Mouse (Mus musculus): ENCODE data around the gene Ghdc. TPM values are rescaled to one million over a fixed set of nuclear protein-coding genes. Genes with fewer than 3 reads are reported as not detected.

Ghdc gene
- total and polyA plus RNA-seq, 2 experiments from 2014 or later: 7.5 to 15.9 TPM

DNA sequence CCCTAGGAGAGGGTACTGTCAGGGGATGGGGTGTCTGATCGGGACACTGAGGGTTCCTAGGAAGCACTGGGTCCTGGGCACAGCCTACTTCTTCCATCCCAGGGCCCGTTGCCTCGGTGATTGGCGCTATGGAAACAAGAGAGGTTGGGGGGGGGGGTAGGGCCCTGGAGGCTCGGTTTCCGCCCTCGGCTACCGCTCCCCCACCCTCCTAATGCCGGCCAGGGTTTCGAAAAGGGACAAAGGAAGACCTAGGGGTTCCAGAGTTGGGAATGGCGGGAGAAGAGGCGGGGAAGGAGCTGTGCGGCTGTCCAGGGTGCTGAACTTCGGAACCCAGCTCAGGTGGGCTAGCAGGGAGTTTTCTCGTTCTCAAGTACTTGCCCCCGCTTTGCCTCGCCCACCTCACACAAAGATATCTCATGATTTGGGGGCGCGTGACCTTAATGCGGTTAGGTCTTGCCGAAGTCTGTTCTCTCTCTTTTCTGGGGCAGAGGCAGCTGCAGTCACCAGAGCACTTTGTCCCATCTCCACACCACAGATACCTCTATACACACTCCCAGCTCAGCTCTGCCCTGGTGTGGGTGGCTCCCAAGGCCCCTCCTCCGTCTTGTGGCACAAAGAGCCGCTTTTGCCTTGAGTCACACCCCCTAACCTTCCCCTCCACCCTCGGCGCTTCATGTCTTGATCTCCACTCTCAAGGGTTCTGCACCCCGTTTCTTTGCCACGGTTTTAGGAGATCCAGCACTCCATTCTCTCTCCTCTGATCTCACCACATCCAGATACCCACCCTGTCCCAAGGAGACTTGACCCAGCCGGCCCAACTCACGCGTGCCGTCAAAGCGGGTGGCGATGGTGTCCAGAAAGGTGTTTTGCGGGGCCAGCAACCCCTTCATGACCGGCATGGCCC, 11.8 kb downstream of the Ghdc start:
- H3K4me2 ChIP-seq (ENCODE audit: low read depth, low read length): peak overlapping the region; percentile 65
- no peaks in the 10 kb centered on the region for H3K36me3 ChIP-seq (ENCODE audit: insufficient read depth, low read length)
- H3K4me1 ChIP-seq (ENCODE audit: insufficient read depth, low read length): peaks cover 6% of the 10 kb centered on the region; the same call in 1 of the 2 replicates
- peak overlapping the region; percentile 58; the same call in 1 of the 2 replicates for H3K27ac ChIP-seq
- peak overlapping the region; percentile 39 for H3K4me3 ChIP-seq (ENCODE audit: low read length)
- peak; percentile 35; the same call in 1 of the 2 replicates for ATAC-seq
- H3K27me3 ChIP-seq (ENCODE audit: insufficient read depth, low read length): no peaks in the 10 kb centered on the region
- no peak; the same call in 1 of the 2 replicates for TF ChIP-seq CTCF (IDR thresholded peaks at IDR 0.05; ENCODE audit: low read depth)
- no peaks in the 10 kb centered on the region for H3K9me3 ChIP-seq (ENCODE audit: low read length)
- H3K9ac ChIP-seq (replicated peaks; ENCODE audit: low read length): peak overlapping the region; percentile 65
- peak; percentile 20 for DNase-seq (ENCODE audit: low spot score)
- under 1% methylated on average over 35 of the region's 35 CpGs for WGBS

DNA sequence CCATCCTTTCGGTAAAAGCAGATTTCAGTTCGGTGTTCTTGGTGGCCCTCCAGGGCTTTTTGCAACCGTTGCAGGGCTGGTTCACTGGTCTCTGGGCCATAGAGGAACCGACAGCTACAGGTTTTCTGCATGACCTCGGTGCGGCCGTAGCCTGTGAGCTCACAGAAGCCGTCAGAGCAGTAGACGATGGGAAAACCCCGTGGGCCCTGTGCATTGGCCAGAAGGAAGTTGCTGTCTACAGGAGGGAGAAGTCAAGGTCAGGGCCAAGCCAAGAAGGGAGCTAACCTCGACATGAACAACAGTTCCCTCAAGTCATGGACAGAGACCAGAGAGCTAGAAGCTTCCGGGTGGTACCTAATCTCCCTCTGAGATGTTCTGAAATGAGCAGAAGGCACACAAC, 13.2 kb downstream of the Ghdc start:
- H3K4me2 ChIP-seq (ENCODE audit: low read depth, low read length): peak overlapping the region; percentile 65; the same call in 1 of the 2 replicates
- no peaks in the 10 kb centered on the region for H3K9me3 ChIP-seq (ENCODE audit: low read length)
- no peak overlapping the region for H3K9ac ChIP-seq (replicated peaks; ENCODE audit: low read length)
- no peaks in the 10 kb centered on the region for H3K27me3 ChIP-seq (ENCODE audit: insufficient read depth, low read length)
- H3K27ac ChIP-seq: no peak overlapping the region
- no peak for TF ChIP-seq CTCF (IDR thresholded peaks at IDR 0.05; ENCODE audit: low read depth)
- DNase-seq (ENCODE audit: low spot score) (no peak), ATAC-seq (no peak)
- H3K4me3 ChIP-seq (ENCODE audit: low read length): no peak overlapping the region
- WGBS: 88% methylated on average over 12 of the region's 12 CpGs
- H3K36me3 ChIP-seq (ENCODE audit: insufficient read depth, low read length): no peaks in the 10 kb centered on the region
- H3K4me1 ChIP-seq (ENCODE audit: insufficient read depth, low read length): peaks cover 6% of the 10 kb centered on the region; the same call in 1 of the 2 replicates

DNA sequence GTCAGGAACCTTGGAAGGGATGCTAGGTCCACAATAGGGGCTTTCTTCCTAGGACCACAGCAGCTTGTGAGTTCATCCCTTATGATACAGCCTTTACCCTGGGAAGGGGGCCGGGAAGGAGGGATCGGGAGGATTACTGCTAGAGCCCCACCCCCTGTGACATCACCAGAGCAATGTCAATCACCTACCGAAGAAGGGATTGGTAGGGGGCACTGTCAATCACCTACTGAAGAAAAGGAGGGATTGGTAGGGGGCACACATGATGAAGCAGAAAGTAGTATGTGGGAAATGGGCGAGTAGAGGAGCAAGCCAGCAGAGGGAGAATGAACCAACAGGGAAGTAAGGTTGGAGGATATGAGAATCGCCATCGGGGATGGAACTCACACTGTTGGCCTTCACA, 14.3 kb downstream of the Ghdc start:
- Histone ChIP-seq H3K4me3 (ENCODE audit: low read length) (no peak overlapping the region), H3K27ac (no peak overlapping the region), H3K4me2 (ENCODE audit: low read depth, low read length) (no peak overlapping the region), H3K36me3 (ENCODE audit: insufficient read depth, low read length) (no peaks in the 10 kb centered on the region), H3K4me1 (ENCODE audit: insufficient read depth, low read length) (peaks cover 6% of the 10 kb centered on the region; the same call in 1 of the 2 replicates), H3K27me3 (ENCODE audit: insufficient read depth, low read length) (no peaks in the 10 kb centered on the region), H3K9me3 (ENCODE audit: low read length) (no peaks in the 10 kb centered on the region), H3K9ac (replicated peaks; ENCODE audit: low read length) (no peak overlapping the region)
- TF ChIP-seq CTCF (IDR thresholded peaks at IDR 0.05; ENCODE audit: low read depth): no peak
- WGBS: 60% methylated on average over 6 of the region's 6 CpGs
- DNase-seq (ENCODE audit: low spot score) (no peak), ATAC-seq (no peak)

DNA sequence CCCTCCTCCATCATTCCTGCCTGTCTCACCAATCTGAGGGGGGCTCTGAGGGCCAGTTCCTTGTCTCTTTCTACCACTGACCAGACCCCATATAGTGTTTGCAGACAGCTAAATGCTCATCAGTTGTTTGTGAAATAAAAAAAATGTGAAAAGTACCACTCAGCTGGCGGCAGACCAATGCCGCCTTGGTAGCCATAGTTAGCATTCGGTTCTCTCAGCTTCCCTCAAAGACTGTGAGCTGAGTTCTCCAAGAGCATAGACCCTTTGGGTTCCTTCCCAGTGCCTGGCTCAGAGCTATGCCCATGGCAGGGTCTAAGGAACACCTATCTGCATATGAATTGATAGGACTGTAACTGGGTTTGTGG, 16.1 kb downstream of the Ghdc start:
- no peak overlapping the region for H3K9ac ChIP-seq (replicated peaks; ENCODE audit: low read length)
- no peaks in the 10 kb centered on the region for H3K9me3 ChIP-seq (ENCODE audit: low read length)
- no peaks in the 10 kb centered on the region for H3K27me3 ChIP-seq (ENCODE audit: insufficient read depth, low read length)
- no peak overlapping the region for H3K4me2 ChIP-seq (ENCODE audit: low read depth, low read length)
- WGBS: 91% methylated on average over 3 of the region's 3 CpGs
- no peaks in the 10 kb centered on the region; the same call in 1 of the 2 replicates for H3K36me3 ChIP-seq (ENCODE audit: insufficient read depth, low read length)
- H3K4me1 ChIP-seq (ENCODE audit: insufficient read depth, low read length): no peaks in the 10 kb centered on the region
- DNase-seq (ENCODE audit: low spot score) (no peak), ATAC-seq (no peak)
- TF ChIP-seq CTCF (IDR thresholded peaks at IDR 0.05; ENCODE audit: low read depth): no peak
- H3K27ac ChIP-seq: no peak overlapping the region
- no peak overlapping the region for H3K4me3 ChIP-seq (ENCODE audit: low read length)

DNA sequence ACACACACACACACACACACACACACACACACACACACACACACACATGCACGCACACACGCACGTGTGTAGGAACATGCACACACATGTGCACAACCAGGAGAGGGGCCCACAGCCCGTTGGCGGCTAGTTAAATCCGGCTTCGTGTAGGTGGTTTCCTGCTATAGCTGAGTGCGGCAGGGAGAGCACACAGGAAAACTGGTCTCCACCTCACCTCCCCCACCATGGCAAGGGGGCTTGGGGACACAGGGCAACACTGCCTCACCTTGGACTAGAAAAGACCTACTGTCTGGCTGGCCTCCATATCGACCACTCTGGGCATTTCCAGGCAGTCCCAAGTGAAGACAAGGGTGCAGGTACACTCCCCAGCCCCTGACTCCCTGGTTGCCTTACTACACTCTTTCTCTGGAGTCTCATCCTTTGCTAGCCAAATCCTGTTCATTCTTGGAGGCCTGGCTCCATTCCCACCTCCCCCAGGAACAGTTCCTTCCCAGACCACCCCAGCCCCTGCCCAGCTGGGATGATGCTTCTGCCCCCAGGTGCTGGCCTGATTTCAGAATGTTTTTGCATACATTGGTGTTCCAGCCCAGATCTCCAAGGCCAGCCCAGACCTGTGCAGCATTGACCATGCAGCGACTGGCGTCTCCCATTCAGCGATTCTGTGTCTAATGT, 16.6 kb downstream of the Ghdc start:
- no peak for ATAC-seq
- no peak overlapping the region for H3K4me2 ChIP-seq (ENCODE audit: low read depth, low read length)
- no peak for TF ChIP-seq CTCF (IDR thresholded peaks at IDR 0.05; ENCODE audit: low read depth)
- H3K9me3 ChIP-seq (ENCODE audit: low read length): no peaks in the 10 kb centered on the region
- no peaks in the 10 kb centered on the region for H3K4me1 ChIP-seq (ENCODE audit: insufficient read depth, low read length)
- no peaks in the 10 kb centered on the region; the same call in 1 of the 2 replicates for H3K36me3 ChIP-seq (ENCODE audit: insufficient read depth, low read length)
- H3K4me3 ChIP-seq (ENCODE audit: low read length): no peak overlapping the region
- no peaks in the 10 kb centered on the region for H3K27me3 ChIP-seq (ENCODE audit: insufficient read depth, low read length)
- DNase-seq (ENCODE audit: low spot score): no peak
- WGBS: 84% methylated on average over 10 of the region's 12 CpGs
- no peak overlapping the region for H3K27ac ChIP-seq
- no peak overlapping the region for H3K9ac ChIP-seq (replicated peaks; ENCODE audit: low read length)

DNA sequence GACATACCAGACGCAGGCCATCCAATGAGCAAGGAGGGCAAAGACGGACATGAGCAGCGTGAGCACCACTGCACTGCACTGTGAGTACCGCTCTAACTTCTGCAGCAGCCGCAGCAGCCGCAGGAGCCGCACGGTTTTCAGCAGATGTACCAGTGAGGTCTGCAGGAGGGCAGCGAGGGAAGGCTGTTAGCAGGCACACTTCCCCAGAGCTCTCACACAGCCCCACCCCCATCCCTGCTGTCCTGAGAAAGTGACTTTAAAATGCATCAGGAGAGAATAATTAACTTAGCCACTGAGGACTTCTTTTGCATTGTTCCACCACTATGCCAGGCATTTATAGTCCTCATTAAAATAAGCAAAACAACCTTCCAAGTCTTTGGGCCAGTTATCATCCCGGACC, 18.5 kb downstream of the Ghdc start:
- H3K36me3 ChIP-seq (ENCODE audit: insufficient read depth, low read length): peaks cover 3% of the 10 kb centered on the region; the same call in 1 of the 2 replicates
- no peak for DNase-seq (ENCODE audit: low spot score)
- WGBS: 44% methylated on average over 10 of the region's 10 CpGs

More for the DNA sequence above, 18.5 kb downstream of the Ghdc start:
- TF ChIP-seq CTCF (IDR thresholded peaks at IDR 0.05; ENCODE audit: low read depth): no peak
- H3K4me1 ChIP-seq (ENCODE audit: insufficient read depth, low read length): no peaks in the 10 kb centered on the region
- H3K9ac ChIP-seq (replicated peaks; ENCODE audit: low read length): no peak overlapping the region
- no peak overlapping the region for H3K4me3 ChIP-seq (ENCODE audit: low read length)
- no peak for ATAC-seq
- H3K27ac ChIP-seq: no peak overlapping the region
- no peaks in the 10 kb centered on the region for H3K27me3 ChIP-seq (ENCODE audit: insufficient read depth, low read length)
- no peaks in the 10 kb centered on the region for H3K9me3 ChIP-seq (ENCODE audit: low read length)
- no peak overlapping the region for H3K4me2 ChIP-seq (ENCODE audit: low read depth, low read length)

Data from hindbrain, postnatal 0 days (tissue).